Mouse (Mus musculus): Measurements from ENCODE around the gene Adam23. TPM values are rescaled to one million over a fixed set of nuclear protein-coding genes. Genes with fewer than 3 reads are reported as not detected.

The Adam23 gene
- total RNA-seq (2021) (10 to 100 TPM in 1 of 2 experiments, 1 to 10 TPM in 1; 9.2 to 17.1 TPM), polyA plus RNA-seq (2012; rRNA removed) (4.1 and 8.5 TPM in 2 replicates)
- long read RNA-seq, full-length matches to known transcripts: 7 of 9 reads
- long read RNA-seq, partial matches to known transcripts: 1 of 9 reads
- long read RNA-seq, other reads (novel, unspliced or antisense): 1 of 9 reads

DNA sequence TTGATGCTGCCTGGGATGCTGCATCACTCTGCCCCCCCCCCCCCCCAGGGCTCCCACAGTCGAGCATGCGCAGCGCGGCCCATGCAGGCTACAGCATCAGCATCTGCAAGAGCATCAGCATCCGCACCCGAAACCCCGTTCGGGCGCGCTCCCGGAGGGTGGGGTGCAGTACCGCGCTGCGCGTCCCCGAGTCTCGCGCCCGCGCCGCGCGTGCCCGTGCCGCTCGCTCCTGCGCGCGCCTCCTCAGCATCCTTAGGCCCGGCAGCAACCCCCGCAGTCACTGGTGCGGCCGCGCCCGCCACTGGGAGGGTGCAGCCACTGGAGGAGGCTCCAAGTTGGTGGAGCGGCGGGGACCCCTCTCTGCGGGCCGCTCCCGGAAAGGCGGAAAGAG is at the start of gene Adam23:
Adam23 (plus strand) TSS at position 236 of the 391 bp plus-strand sequence.
- DNase-seq: peak; percentile 57

DNA sequence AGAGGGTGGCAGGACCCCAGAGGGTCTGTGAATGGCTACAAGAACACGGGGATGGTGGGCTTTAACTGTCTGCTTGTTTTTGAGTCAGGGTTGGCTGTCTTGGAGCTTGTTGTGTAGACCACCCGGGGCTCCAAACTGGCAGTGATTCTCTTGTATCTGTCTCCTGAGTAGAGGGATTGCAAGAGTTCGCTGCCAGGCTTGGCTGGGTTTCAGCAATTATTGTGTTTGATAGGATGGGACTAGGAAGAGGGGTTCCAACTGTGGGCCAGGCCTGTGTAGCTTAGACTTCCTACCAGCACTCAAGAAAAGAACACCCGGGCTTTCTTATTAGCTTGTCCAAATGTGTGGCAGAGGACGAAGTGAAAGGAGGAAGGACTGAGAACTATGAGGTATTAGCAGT is 44.6 kb upstream of the Adam23 start:
- DNase-seq: peak; percentile 43

DNA sequence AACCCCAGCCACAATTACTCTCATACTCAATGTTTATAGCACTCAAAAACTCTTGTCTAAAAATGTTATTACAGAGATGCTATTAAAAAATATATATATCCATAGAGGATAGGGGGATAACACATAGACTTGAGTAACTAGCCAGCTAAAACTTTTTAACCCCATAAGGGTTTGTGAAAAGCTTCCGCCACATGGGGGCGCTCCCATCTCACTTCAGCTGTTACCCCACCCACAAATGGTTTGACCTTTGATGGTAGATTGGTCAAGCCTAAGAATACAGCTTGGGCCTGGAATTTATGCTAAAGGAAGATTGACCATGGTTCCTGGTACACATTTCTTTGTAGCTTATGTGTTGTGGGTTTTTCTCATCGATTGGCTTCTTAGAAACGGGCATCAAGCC is 42.1 kb upstream of the Adam23 start:
- peak; percentile 61 for DNase-seq

DNA sequence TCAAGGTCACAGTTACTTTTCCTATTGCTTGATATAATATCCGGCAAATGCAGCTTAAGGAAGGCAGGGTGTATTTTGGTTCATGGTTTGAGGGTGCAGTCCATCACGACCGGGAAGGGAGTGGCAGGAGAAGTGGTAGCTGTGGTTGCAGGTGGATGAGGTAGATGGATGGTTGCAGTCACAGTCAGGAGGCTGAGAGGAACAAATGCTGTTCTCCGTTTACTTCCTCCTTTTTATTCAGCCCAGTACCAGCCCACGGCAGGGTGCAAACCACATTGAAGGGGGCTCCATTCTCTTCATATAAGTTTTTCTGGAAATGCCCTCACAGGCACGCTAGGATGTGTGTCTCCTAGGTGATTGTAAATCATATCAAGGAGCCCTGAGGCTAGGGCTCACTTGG is 37.3 kb upstream of the Adam23 start:
- no peak for DNase-seq

DNA sequence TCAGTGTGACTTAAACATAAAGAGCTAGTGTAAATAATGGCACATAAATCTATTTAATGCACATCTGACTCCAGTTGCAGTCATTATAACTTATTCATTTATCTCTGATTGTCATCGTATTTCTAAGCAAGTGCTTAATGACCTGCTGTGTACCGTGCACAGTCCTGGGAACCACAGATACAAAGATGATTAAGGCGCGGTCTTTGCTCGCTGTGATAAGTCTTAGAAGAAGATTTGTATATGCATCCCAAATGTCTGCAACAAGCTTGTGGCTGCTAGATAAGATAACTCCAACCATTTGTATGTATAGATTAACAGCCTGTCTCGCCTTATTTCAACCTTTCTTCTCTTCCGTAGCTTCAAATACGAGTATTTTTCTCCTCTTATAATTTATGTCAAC is 27.2 kb upstream of the Adam23 start:
- no peak for DNase-seq

DNA sequence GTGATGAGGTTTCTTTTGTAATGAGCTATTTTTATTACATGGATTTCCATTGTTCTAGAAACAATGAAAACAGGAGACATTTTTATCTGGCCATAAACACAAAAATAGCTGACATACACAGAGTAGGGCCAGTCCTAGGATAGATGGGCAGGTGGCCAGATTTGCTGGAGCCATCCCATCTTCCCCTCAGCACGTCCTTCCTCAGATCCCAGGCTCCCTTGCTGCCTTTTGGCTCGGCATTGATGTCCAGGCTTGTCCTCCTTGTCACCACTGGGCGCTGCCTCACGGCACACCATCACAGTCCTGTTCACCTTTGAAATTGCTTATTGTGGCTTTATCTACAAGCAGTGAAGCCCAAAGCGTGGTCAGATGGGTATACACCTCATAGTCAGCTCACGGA is 15.0 kb upstream of the Adam23 start:
- DNase-seq: no peak

DNA sequence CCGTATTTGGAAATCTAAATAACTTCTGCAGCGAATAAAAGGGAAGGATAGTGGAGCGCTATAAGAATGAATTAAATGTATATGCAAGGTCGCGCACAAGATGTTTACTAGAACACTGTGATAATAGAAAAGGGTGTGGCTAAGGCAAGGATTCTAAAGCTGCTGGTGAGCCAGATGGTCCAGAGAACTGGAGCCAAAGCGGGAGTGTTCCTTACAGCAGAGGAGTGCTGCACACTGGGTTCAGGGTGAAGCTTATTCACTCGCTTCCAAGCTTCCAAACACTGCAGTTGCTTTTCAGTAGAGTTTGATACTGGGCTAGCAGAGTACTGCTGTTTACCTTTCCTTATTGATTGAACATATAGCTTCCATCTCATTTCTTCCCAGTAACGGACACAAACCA is 14.5 kb upstream of the Adam23 start:
- no peak for DNase-seq

DNA sequence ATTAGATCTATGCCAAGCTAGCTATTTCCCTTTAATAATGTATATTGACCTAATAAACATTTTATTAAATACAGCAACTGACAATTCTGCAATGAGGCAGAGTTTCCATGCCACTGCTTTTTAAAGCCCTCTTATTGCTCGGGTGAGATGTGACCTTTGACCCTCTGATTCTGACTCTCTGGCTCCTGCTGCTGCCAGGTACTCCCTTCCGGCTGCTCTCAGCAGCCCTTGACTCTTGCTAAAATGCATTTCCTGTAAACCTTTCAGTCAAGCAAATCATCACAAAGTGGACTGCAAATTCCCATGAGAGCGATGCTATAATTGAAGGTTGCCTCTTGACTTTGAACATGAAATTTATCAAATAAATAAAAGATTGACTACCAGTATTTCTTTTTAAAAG is 13.8 kb upstream of the Adam23 start:
- no peak for DNase-seq

DNA sequence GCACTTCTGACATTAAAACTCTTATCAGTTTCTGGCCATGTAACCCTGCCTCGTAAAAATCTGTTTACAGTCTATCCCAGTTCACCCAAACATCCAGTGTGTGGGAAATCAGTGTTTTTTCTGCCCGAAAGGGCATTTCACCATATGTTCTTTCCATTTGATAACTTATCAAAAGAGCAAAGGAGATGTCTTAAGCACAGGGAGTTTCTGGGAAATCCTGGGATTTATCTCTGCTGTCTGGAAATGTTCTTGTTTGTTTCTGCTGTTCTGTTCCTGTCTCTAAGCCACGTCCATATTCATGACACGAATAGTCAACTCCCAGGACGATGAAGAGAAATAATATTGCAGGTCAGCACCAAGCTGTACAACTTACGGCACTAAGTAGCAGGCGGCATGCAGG is 11.6 kb upstream of the Adam23 start:
- no peak for DNase-seq

DNA sequence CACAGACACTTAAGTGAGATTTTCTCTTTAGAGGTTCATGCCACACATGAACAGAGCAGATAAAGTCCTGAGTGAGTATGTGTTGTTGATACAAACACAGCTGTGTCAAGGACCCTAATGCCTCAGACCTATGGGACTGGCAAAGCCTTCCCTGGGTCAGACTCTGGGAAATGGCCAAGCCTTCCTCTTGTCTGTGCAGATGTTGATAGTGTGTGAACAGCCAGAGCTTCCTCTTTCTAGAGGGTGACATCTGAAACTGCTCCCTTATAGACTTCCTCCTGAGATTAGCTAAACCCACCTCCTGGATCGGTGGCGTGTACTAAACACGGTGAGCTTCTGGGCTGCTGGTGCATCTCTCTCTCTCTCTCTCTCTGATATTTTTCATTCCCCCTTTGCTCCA is 8.2 kb upstream of the Adam23 start:
- DNase-seq: no peak

DNA sequence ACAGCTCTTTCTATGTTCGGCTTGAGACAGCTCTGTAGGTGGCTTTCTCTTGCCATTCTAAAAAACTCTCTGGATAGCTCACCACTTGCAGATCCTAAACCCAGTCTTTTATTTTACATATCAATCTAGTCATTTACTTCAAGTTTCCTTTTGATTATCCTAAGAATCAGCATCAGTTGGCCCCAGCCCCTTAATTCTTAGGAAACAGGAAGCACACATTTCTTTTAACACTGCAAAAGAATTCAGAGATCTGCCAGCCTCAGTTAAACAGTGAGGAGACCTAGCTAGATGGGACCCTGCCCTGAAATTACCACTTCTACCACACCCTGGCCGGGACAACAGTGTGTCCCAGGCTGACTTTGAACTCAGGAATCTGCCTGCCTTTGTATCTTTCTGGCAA is 3.5 kb upstream of the Adam23 start:
- no peak for DNase-seq

DNA sequence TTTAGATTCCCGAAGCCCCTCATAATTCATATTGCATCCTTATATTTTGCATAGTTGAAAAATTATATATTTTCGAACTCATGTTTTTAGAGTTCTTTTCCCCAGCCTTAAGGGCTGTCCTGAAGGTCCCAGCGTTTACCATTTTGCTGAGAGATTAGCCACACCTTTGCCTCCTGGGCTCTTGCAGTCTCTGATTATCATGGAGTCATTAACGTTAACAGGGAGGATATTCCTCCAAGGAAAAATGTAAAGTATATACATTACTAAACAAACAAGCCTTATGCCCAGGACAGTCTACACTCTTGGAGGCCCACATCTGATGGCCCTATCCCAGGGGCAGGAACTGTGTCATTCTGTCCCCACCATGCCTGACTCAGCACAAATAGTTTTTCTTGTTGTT is 3.1 kb upstream of the Adam23 start:
- no peak for DNase-seq

DNA sequence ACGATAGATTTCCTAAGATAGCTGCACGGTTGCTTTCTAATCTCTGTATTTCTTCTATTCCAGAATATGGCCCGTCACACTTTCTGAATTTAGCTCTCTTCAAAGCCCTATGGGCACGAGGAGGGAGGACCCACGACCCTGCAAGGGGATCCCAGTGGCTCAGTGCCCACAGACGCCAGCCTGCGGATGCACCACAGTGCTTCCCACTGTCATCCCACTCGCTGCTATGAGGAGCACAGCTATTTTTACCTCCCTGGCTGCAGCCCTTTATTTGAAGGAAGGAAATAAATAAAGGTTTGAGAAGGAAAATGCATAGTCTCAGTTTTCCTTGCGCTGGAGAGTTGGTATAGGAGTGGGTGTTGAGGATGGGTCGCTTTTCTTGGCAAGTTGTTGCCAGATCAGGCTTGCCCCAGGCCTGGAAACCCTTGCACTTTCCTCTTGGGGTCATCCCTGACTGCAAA is 512 bp upstream of the Adam23 start:
- DNase-seq: no peak

DNA sequence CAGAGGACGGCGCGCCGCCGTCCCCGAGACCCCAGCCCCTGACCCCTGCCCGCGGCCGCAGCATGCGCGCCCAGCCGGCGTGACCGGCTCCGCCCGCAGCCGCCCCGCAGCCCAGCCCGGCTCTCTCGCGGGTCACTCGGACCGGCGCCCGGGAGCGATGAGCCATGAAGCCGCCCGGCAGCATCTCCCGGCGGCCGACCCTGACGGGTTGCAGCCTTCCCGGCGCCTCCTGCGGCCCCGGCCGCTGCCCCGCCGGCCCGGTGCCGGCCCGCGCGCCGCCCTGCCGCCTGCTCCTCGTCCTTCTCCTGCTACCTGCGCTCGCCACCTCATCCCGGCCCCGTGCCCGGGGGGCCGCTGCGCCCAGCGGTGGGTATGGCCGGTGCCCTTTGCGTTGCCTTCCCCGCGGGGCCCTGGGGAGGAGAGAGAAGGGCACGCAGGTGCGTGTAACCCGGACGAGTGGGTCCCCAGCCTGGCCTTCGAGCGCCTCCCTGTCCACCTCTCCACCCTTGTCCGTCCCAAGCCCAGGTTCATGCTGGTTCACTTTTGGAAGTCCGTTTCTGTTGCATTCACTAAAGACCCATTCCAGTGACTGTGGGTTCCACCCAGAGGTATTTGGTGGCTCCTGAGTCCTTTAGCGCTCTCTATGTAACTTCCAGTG is 485 bp downstream of the Adam23 start:
- peak; percentile 53 for DNase-seq

DNA sequence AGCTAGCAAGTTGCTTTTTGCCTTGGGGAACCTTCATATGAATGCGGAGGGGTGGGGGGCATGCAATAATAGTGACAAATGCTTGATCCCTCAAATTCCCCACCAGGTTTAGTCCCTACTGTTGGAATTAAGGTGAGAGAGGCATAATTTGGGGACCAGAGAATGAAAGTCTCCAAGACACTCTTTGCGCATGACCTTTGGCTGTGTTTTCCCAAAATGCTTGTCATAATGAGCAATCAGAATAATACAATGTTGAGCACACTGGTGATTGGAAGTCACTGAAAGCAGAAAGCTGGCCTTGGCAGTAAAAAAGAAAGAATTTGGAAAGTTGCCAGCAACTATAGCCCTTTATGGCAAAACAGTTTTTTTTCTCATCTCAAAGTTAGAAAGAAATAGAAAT is 1.0 kb downstream of the Adam23 start:
- DNase-seq: no peak

DNA sequence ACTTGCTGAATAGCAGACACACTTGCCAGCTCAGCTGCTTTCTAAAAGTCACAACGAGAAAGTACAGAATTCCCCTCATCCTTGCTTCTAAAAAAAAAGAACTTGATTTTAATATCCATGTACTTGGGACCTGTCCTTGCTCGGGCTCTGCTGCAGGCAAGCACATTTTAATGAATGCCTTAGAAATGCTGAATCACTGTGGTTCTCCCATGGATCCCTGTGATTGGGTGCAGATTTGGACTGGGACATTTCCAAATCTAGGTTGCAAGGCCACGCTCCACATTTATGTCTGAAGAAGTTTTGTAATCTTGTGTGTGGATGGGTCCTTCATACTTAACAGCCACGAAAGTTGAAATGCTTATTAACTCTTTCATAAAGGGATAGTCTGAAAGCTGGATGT is 4.4 kb downstream of the Adam23 start:
- DNase-seq: peak; percentile 78

DNA sequence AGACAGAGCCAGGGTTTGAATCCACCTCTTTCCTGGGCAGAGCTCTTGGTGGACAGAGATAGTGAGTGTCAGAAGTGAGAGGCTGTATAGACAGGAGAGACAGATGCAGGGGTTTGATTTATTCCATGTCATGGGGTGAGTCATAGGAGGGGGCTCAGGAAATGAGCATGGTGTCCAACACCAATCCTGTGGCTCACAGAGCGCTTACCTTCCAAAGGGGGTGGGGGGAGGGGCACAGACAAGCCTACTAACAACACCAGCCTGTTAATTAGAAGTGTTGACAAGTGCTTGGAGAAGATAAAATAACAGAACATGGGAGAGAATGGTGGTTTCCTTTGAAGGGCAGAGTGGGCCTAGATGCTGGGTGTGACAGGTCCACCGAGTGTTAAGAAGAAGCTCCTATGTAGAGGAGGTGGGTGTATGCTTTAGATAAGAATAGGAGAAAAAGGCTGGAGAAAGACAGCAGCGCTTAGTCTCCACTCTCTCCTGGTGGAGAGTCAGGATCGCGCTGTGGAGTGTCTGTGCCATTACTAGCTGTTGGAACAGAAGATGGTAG is 7.7 kb downstream of the Adam23 start:
- DNase-seq: no peak

DNA sequence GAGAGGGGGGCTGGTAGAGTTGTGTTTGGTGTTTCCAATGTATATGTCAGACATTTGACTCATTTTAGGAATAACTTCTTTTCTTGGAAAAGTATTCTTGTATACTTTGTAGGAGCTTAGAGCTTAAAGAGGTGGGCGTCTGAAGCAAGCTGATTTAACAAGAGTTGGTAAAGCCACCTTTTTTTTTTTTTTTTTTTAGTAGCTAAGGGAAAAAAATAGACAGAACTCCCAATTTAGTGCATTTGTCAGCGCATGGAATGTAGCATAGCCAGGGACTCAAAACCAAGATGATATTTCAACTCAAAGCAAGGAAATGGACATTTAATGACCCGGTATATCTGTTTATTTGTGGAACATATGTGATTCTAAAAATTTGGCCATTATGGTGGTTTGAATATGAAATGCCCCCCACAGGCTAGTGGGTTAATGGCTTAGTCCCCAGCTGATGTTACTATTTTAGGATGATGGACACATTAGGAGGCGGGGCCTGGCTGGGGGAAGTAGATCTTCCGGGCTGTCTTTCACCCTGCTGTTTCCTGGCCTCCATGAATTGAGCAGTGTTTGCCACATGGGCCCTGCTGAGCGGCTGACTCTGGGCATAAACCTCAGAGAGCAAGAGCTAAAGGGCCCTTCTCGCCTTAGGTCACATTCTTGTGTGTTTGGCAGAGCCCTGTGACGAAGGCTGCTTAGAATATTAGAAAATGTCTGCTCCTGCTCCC is 12.3 kb downstream of the Adam23 start:
- no peak for DNase-seq

DNA sequence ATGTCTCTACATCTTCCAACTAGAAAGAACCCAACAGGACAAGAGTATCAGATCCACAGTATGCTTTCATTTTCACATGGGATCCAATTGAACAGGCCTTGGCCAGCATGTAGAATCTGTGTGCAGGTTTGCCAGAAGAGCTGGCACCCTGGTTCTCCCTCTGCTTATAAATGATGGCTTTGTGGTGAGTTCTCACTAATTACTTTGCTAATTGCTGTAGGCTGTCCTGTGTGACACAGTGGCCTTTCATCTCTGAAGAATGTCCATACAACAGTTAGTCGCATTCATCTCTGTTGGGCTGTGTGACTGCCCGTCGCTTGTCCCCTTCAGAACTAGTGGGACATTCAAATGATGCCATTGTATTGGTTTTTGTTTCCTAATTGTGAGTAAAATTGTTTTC is 13.5 kb downstream of the Adam23 start:
- DNase-seq: no peak

DNA sequence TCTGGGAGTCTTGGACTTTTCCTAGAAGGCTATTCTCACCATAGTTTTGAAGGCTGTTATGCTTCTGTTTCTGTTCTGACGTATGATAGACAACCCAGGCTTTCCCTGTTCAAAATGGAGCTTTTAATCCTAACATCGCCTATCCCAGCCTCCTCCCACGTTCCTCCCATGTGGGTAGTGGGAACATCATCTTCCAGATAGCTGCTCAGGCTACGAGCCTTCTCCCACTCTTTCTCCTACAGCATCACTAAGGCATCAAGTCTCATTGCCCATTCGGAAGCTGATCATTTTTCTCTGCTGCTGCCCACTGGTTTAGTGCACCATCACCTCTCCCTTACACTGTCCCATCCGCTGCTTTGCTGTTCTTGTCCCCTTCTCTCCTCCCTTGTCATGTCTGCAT is 14.2 kb downstream of the Adam23 start:
- no peak for DNase-seq

DNA sequence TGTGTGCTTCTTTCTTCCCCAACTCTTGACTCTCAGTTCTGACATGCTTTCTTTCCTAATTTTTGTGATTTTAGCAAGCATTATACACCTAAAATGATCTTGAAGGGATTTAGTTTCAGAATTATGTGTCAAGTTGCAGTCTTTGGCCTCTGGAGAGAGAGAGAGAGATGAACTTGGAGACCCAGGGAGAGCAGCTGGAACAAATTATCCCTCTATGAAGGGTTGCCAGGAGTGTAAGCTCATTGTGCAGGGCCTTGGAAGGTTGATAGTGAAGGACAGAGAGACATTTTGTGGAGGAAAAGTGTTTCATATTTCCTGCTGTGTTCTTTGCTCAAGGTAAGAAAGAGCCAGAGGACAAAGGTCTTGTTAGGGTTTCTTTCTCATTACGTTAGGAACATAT is 18.8 kb downstream of the Adam23 start:
- peak; percentile 20 for DNase-seq

DNA sequence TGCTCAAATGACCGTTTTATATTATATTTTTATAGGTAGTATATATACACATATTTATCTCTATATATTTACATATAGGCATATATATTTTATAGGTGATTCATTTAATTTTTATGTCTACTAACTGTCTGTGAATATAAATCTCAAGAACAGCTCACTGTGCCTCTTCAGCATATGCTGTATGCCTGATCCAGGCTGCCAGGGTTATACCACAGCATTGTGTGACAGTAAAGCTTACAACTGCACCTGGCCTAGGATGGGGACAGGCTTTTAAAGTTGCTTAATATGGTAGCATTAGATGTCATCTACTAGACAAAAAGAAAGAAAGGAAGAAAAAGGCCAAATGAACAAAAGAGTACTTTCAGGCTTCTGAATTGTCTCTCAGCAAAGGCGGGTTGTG is 27.6 kb downstream of the Adam23 start:
- DNase-seq: no peak

DNA sequence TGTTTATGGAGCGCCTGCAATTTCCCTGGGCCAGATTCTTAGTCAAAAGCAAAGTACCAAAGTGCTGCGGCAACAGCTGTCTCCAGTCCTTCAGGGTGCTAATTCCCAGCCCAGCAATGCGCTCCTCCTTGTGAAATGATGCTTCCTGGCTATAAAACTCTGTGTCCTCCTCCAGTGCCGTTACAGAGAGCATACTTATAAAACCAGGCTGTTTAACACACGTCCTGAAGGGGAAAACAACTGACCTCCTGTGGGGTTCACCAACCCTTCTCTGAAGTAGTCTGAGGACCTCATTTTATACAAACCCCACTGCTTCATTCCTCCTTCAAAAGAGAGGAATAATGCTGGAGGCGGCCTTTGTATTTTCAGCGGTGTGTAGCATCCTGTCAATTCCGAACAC is 28.0 kb downstream of the Adam23 start:
- no peak for DNase-seq

All from adrenal gland, adult 2 months (tissue).